Mouse (Mus musculus): ENCODE measurements around the gene Angptl2. TPM values are rescaled to one million over a fixed set of nuclear protein-coding genes. Genes with fewer than 3 reads are reported as not detected.

Gene Angptl2
- polyA plus RNA-seq, 1 experiment from 2014 or later: 46.5 TPM

DNA sequence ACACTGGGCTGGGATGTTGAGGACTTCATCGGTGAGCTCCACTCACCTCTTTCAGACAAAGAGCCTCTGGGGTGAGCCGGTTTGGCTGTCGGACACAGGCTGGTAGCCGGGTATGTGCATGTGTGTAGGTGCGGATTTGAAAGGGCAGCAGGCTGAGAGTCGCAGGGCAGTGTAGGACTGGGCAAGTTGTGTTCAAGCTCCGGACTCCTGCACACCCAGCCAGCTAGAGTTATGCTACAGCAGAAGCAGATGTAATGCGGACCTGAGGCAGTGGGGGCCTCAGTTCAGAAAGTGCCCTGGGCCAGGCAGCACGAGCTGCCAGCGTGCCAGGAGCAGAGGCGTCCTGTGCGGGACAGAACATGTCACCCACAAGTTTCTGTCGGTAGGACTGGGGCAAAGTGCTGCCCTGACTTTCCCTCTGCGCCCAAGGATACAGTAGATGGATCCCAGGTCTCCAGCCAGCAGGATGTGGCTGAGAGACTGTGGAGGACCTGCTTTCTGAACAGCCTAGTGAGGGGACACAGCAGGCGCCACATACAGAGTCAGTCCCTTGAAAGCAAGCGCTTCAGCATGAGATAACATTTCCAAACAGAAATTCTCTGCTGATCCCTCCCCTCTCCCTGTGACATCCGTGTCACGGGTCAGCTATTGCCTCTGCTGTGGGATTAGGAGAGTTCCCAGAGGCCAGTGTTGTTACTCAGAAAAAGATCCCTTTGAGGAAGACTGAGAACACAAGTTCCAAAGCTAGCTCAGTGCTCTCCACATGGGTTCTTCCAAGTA lies 966 bp downstream of the Angptl2 start:
- peak overlapping the region; percentile 60 for H3K4me3 ChIP-seq (ENCODE audit: low read length)
- WGBS: 8% methylated on average over 18 of the region's 18 CpGs
- no peaks in the 10 kb centered on the region for H3K36me3 ChIP-seq (ENCODE audit: insufficient read depth, low read length)
- ATAC-seq (ENCODE audit: low FRiP score, low TSS enrichment): no peak
- H3K4me2 ChIP-seq (replicated peaks; ENCODE audit: low read depth, low read length): peak overlapping the region; percentile 86
- peak overlapping the region; percentile 66 for H3K9ac ChIP-seq (replicated peaks; ENCODE audit: low read length)
- H3K27me3 ChIP-seq (ENCODE audit: insufficient read depth, low read length): no peaks in the 10 kb centered on the region
- no peaks in the 10 kb centered on the region for H3K9me3 ChIP-seq (ENCODE audit: low read length)
- peaks cover 64% of the 10 kb centered on the region for H3K4me1 ChIP-seq (ENCODE audit: insufficient read depth, low read length)
- H3K27ac ChIP-seq (ENCODE audit: low read length): peak overlapping the region; percentile 93

DNA sequence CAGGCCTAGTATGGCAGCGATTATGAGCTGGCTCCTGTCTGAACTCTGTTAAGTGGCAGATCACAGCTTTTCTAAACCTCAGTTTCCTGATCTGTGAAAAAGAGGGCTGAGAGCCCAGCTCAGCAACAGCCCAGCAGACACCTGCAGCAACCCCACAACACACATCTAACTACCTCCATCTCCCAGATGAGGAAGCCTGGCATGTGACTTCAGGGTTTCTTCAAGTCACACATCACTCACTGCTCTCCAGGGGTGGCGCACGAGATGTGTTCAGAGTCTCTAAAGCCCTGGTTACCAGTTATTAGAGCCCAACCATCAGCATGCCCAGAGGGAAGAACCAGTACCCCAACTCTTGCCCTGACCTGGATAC lies 1.5 kb downstream of the Angptl2 start:
- peak overlapping the region; percentile 60 for H3K4me3 ChIP-seq (ENCODE audit: low read length)
- no peak for ATAC-seq (ENCODE audit: low FRiP score, low TSS enrichment)
- peaks cover 70% of the 10 kb centered on the region for H3K4me1 ChIP-seq (ENCODE audit: insufficient read depth, low read length)
- no peaks in the 10 kb centered on the region for H3K9me3 ChIP-seq (ENCODE audit: low read length)
- H3K36me3 ChIP-seq (ENCODE audit: insufficient read depth, low read length): no peaks in the 10 kb centered on the region
- H3K27me3 ChIP-seq (ENCODE audit: insufficient read depth, low read length): no peaks in the 10 kb centered on the region
- H3K27ac ChIP-seq (ENCODE audit: low read length): peak overlapping the region; percentile 93
- H3K4me2 ChIP-seq (replicated peaks; ENCODE audit: low read depth, low read length): peak overlapping the region; percentile 86
- peak overlapping the region; percentile 66 for H3K9ac ChIP-seq (replicated peaks; ENCODE audit: low read length)
- 52% methylated on average over 3 of the region's 3 CpGs for WGBS

DNA sequence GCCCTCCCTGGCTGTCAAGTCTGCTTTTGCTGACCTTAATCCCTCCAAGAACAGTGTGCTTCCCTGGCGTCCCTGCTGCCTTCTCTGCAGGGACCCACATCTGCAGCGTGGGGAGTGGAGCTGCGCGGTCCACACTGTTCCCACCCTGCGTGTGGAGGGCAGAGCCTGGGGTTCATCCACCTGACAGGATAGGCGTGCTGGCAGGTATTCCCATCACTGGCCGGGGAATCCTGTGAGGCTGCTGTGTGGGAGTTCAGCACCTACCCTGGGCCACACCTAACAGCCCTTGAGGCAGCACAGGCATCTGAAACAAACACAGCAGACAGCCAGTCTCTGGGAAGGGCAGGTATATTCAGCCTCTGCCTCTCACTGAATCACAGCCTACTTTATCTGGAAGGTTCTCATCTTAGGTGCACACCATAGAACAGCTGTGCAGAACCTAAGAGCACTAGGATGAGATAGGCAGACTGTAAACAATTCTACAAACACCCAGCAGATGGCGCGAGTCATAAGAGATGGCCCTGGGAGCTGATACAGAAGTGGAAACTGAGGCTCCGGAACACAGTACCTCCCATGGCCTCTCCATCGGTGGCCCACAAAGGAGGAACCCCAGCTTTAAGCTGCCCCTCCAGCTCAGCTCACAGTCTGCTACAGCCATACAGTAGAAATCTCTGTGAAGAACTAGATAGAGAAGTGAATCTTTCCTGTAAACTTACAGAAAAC lies 3.2 kb downstream of the Angptl2 start:
- Histone ChIP-seq H3K9ac (replicated peaks; ENCODE audit: low read length) (peak overlapping the region; percentile 17; the same call in 1 of the 2 replicates), H3K27ac (ENCODE audit: low read length) (0 out of 2 replicates have a peak overlapping the region, but pooled peaks have one; percentile 16), H3K36me3 (ENCODE audit: insufficient read depth, low read length) (no peaks in the 10 kb centered on the region), H3K4me3 (ENCODE audit: low read length) (no peak overlapping the region), H3K4me1 (ENCODE audit: insufficient read depth, low read length) (peaks cover 80% of the 10 kb centered on the region), H3K4me2 (replicated peaks; ENCODE audit: low read depth, low read length) (no peak overlapping the region), H3K27me3 (ENCODE audit: insufficient read depth, low read length) (no peaks in the 10 kb centered on the region), H3K9me3 (ENCODE audit: low read length) (no peaks in the 10 kb centered on the region)
- 71% methylated on average over 11 of the region's 11 CpGs for WGBS
- ATAC-seq (ENCODE audit: low FRiP score, low TSS enrichment): no peak

DNA sequence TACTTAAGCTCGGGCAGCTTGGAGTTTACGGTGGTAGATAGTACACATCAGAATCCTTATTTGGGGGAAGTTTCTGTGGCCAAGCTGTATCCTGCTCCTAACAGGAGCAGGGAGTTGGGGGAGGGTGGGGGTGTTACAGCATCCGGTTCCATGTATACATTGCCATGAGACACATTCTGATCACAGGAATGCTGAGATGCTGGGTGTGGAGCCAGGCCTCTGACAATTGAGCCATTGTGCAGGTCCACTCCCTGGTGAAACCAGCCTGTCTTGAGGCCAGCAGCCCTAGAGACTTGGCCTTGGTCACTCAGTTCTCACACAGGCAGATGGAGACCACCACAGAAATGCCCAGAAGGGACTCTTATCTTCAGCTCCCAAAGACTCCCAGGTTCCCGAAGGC lies 3.8 kb downstream of the Angptl2 start:
- no peak for ATAC-seq (ENCODE audit: low FRiP score, low TSS enrichment)
- Histone ChIP-seq H3K4me3 (ENCODE audit: low read length) (no peak overlapping the region), H3K27ac (ENCODE audit: low read length) (0 out of 2 replicates have a peak overlapping the region, but pooled peaks have one; percentile 16), H3K9ac (replicated peaks; ENCODE audit: low read length) (no peak overlapping the region), H3K4me2 (replicated peaks; ENCODE audit: low read depth, low read length) (no peak overlapping the region), H3K27me3 (ENCODE audit: insufficient read depth, low read length) (no peaks in the 10 kb centered on the region), H3K36me3 (ENCODE audit: insufficient read depth, low read length) (no peaks in the 10 kb centered on the region), H3K9me3 (ENCODE audit: low read length) (no peaks in the 10 kb centered on the region), H3K4me1 (ENCODE audit: insufficient read depth, low read length) (peaks cover 84% of the 10 kb centered on the region)
- 84% methylated on average over 4 of the region's 4 CpGs for WGBS

DNA sequence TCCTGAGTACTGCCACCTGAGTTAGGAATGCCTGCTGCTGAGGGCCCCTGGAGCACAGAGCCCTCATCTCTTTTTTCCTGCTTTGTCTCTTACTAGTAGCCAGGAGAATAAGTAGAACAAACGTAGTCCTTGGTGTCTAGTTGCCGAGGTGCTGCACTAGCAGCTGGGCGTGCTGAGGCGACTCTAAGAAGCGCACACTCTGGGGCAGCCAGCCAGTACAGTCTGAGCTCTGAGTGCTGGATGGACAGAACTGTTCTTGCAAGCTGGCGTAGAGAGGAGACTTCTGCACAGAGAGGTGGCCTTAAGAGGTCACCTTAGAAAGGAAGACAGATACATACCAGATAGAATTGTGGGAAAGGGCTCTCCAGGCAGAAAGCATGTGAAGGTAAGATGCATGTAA lies 4.4 kb downstream of the Angptl2 start:
- Histone ChIP-seq H3K9ac (replicated peaks; ENCODE audit: low read length) (no peak overlapping the region), H3K9me3 (ENCODE audit: low read length) (no peaks in the 10 kb centered on the region), H3K27ac (ENCODE audit: low read length) (no peak overlapping the region), H3K4me2 (replicated peaks; ENCODE audit: low read depth, low read length) (no peak overlapping the region), H3K4me3 (ENCODE audit: low read length) (no peak overlapping the region), H3K36me3 (ENCODE audit: insufficient read depth, low read length) (no peaks in the 10 kb centered on the region), H3K4me1 (ENCODE audit: insufficient read depth, low read length) (peaks cover 79% of the 10 kb centered on the region), H3K27me3 (ENCODE audit: insufficient read depth, low read length) (no peaks in the 10 kb centered on the region)
- ATAC-seq (ENCODE audit: low FRiP score, low TSS enrichment): no peak
- WGBS: 71% methylated on average over 6 of the region's 6 CpGs

DNA sequence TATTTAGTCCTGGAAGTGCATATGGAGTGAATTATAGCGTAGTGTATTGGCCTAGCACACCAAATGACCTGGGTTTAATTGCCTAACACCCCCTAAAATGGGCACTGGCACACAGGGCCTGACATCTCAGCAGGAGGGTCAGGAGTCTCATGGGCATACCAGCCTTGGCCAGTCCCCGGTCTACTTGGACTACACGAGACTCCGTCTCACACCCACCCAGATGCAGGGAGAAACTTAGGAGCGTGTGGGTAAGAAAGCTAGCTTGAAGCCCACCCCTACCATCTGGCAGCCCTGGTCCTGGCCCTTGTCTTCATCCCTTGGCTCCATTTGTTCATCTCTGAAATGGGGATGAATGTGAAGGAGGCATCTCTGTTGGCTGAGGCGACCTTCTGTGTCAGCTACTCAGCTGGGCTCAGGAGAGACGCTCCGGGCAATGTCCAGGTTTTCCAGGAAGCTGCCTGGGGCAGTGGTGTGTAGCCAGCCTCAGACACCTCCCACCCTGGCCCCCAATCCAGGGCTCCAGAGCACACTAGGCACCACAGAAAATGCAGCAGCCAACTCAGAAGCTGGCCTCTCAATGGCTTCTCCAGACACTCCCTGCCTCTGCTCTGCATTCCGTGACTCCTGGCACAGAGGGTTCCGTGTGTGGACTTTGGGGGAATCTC lies 4.9 kb downstream of the Angptl2 start:
- H3K27ac ChIP-seq (ENCODE audit: low read length): peak overlapping the region; percentile 54; the same call in 1 of the 2 replicates
- no peaks in the 10 kb centered on the region for H3K9me3 ChIP-seq (ENCODE audit: low read length)
- H3K4me3 ChIP-seq (ENCODE audit: low read length): no peak overlapping the region
- H3K4me1 ChIP-seq (ENCODE audit: insufficient read depth, low read length): peaks cover 75% of the 10 kb centered on the region
- peak; percentile 20; the same call in 1 of the 2 replicates for ATAC-seq (ENCODE audit: low FRiP score, low TSS enrichment)
- H3K27me3 ChIP-seq (ENCODE audit: insufficient read depth, low read length): no peaks in the 10 kb centered on the region
- 73% methylated on average over 10 of the region's 10 CpGs for WGBS
- H3K36me3 ChIP-seq (ENCODE audit: insufficient read depth, low read length): no peaks in the 10 kb centered on the region
- no peak overlapping the region for H3K4me2 ChIP-seq (replicated peaks; ENCODE audit: low read depth, low read length)
- H3K9ac ChIP-seq (replicated peaks; ENCODE audit: low read length): no peak overlapping the region

DNA sequence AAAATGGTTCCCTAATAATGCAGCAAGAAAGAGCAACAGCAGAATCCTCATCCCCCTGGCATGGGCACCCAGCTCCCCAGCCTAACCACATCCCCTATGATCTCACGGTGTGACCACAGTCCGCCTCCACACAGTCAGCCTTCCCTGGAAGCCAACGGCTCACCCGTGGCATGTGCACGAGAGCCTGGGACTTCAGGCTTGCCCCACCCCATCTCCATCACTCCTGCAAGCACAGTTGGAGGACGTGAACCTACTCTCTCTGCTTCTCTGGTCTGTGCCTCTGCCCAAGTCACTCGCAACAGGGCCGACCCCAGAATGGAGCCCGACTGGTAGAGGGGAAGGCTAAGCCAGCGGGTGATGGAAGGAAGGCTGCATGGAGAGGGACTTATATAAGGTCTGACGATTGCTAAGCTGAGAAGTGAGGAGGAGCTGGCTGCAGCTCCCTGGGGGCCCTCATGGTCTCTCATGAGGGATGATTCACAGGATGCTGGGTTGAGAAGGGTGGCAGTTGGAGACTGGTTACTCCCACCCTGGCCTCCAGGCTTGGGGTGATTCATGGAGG lies 5.6 kb downstream of the Angptl2 start:
- Histone ChIP-seq H3K4me1 (ENCODE audit: insufficient read depth, low read length) (peaks cover 69% of the 10 kb centered on the region), H3K27ac (ENCODE audit: low read length) (peak overlapping the region; percentile 54; the same call in 1 of the 2 replicates), H3K9ac (replicated peaks; ENCODE audit: low read length) (no peak overlapping the region), H3K9me3 (ENCODE audit: low read length) (no peaks in the 10 kb centered on the region), H3K4me3 (ENCODE audit: low read length) (no peak overlapping the region), H3K4me2 (replicated peaks; ENCODE audit: low read depth, low read length) (no peak overlapping the region), H3K36me3 (ENCODE audit: insufficient read depth, low read length) (no peaks in the 10 kb centered on the region), H3K27me3 (ENCODE audit: insufficient read depth, low read length) (no peaks in the 10 kb centered on the region)
- ATAC-seq (ENCODE audit: low FRiP score, low TSS enrichment): no peak
- 67% methylated on average over 11 of the region's 11 CpGs for WGBS

DNA sequence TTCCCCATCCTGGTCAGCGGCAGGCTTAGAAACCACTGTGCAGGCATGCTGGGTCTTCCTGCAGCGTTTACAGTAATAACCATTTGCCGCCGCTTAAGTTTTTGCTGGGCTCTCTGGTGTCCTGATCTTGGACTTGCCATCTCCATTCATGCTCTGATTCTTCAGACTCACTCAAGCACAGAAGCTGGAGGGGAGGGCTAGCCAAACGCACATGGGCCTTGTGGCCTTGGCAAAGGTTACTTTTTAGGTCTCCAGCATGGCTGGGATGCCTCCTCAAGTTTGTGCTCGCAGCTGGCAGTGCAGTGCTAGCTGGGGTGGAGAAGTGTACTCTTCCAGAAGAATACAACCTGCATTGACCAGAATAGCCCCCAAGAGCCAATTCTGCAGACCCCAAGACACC lies 6.6 kb downstream of the Angptl2 start:
- Histone ChIP-seq H3K9ac (replicated peaks; ENCODE audit: low read length) (no peak overlapping the region), H3K27ac (ENCODE audit: low read length) (no peak overlapping the region), H3K4me2 (replicated peaks; ENCODE audit: low read depth, low read length) (no peak overlapping the region), H3K4me1 (ENCODE audit: insufficient read depth, low read length) (peaks cover 58% of the 10 kb centered on the region), H3K27me3 (ENCODE audit: insufficient read depth, low read length) (no peaks in the 10 kb centered on the region), H3K4me3 (ENCODE audit: low read length) (no peak overlapping the region), H3K36me3 (ENCODE audit: insufficient read depth, low read length) (no peaks in the 10 kb centered on the region), H3K9me3 (ENCODE audit: low read length) (no peaks in the 10 kb centered on the region)
- ATAC-seq (ENCODE audit: low FRiP score, low TSS enrichment): no peak
- 69% methylated on average over 6 of the region's 6 CpGs for WGBS

DNA sequence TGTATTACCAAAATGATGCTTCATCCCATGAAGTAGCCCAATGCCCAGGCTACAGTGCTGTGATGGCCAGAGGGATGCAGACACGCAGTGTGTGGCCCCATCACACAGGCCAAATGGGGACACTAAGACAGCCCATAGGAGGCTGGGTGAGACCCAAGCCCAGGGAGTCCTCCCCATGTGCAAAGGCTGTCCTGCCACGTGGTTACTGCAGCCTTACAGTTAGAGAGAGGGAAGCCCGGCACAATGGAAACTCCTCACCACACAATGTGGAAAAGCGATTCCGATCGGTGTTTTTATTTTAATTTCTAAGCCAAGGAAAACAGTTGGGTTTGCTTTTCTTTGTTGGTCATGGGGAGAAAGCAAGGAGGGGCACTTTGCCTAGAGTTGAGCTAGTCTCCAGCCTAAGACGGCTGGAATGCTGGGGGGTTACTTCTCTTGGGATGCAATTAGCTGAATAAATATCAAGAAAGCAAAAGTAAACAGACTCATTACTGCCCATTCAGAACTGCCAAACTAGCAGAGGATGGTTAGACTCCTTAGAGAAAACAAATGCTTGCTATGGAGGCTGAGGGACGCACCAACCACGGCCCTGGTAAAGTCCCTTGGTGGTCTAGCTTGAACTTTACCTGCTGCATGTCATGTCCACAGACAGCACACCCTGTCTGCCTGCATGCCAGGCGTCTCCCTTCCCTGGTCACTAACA lies 7.9 kb downstream of the Angptl2 start:
- WGBS: 58% methylated on average over 10 of the region's 10 CpGs
- H3K4me2 ChIP-seq (replicated peaks; ENCODE audit: low read depth, low read length): no peak overlapping the region
- peaks cover 51% of the 10 kb centered on the region for H3K4me1 ChIP-seq (ENCODE audit: insufficient read depth, low read length)
- H3K9ac ChIP-seq (replicated peaks; ENCODE audit: low read length): no peak overlapping the region
- H3K27me3 ChIP-seq (ENCODE audit: insufficient read depth, low read length): no peaks in the 10 kb centered on the region
- no peak for ATAC-seq (ENCODE audit: low FRiP score, low TSS enrichment)
- no peaks in the 10 kb centered on the region for H3K9me3 ChIP-seq (ENCODE audit: low read length)
- 0 out of 2 replicates have a peak overlapping the region, but pooled peaks have one; percentile 43 for H3K27ac ChIP-seq (ENCODE audit: low read length)
- H3K36me3 ChIP-seq (ENCODE audit: insufficient read depth, low read length): peaks cover 3% of the 10 kb centered on the region; the same call in 1 of the 2 replicates
- H3K4me3 ChIP-seq (ENCODE audit: low read length): no peak overlapping the region
